Mouse (Mus musculus) ovary, adult 2 months (tissue): ENCODE results near the gene Mettl22. TPM values are rescaled to one million over a fixed set of nuclear protein-coding genes. Genes with fewer than 3 reads are reported as not detected.

ENCODE experiments used
- polyA plus RNA-seq: library from polyadenylated mRNA; depleted of rRNA; stranded (reverse); fragments of >200 nt; gene quantifications from 2 replicates; pipeline ENCODE4 v1.2.3, GENCODE M21; 2012; rRNA removed

The Mettl22 gene
- 51.3 and 51.9 TPM in 2 replicates for polyA plus RNA-seq

GRCm38 (mm10) chr16:8470603-8471481 lies at the start of gene Mettl22:
Gene Mettl22, plus strand, starts transcription at chr16:8470788.

GRCm38 (mm10) chr16:8424971-8425330 lies 45.6 kb upstream of the Mettl22 start, which contains the start of gene Tmem114:
Gene Tmem114, minus strand, starts transcription at chr16:8425136.

GRCm38 (mm10) chr16:8513236-8513906 lies 42.8 kb downstream of the Mettl22 start, which contains the start of gene Abat:
Gene Abat, plus strand, starts transcription at chr16:8513429.

Other genes starting within 250 kb of the Mettl22 start
- 3.2 and 3.3 TPM in 2 replicates for gene Tmem114, start 45.7 kb upstream of the Mettl22 start, polyA plus RNA-seq
- 25.5 and 34.0 TPM in 2 replicates for gene Abat, start 42.6 kb downstream of the Mettl22 start, polyA plus RNA-seq
- 59.9 and 78.4 TPM in 2 replicates for gene Pmm2, start 166.9 kb downstream of the Mettl22 start, polyA plus RNA-seq
- gene Tmem186, start 166.9 kb downstream of the Mettl22 start, polyA plus RNA-seq, result 18.6 and 20.3 TPM in 2 replicates
- gene Carhsp1, start 201.4 kb downstream of the Mettl22 start, polyA plus RNA-seq, result 236 and 272 TPM in 2 replicates
- 0.31 and 0.41 TPM in 2 replicates for gene Gm5767, start 210.0 kb downstream of the Mettl22 start, polyA plus RNA-seq